Mouse (Mus musculus) embryonic facial prominence, embryonic 14.5 days (tissue): ENCODE results near the gene Ppp6r3. TPM values are rescaled to one million over a fixed set of nuclear protein-coding genes. Genes with fewer than 3 reads are reported as not detected.

Experiments used
- ATAC-seq: fragments of 200-750 bp; cut with Nextera tagmentation; 2 replicates; pipeline ENCODE4 v1.8.0; 2017; ENCODE audit warnings: low read depth, moderate number of reproducible peaks, moderate TSS enrichment
- DNase-seq: peaks from one replicate; pipeline ENCODE4 v3.0.0-alpha.2; 2015; ENCODE audit warnings: low spot score
- H3K27ac ChIP-seq: fragments of 300-500 bp; sonication (generic); replicated peaks from 2 replicates; pipeline ENCODE4 v1.5.1; 2014; ENCODE audit warnings: low read depth, mild to moderate bottlenecking, low read length, moderate library complexity
- H3K27me3 ChIP-seq: fragments of 300-500 bp; sonication (generic); replicated peaks from 2 replicates; pipeline ENCODE4 v1.6.1; 2014; ENCODE audit warnings: low read length; ENCODE audit not compliant: control insufficient read depth, insufficient read depth
- H3K36me3 ChIP-seq: fragments of 300-500 bp; sonication (generic); 2 replicates; pipeline ENCODE4 v1.6.1; 2014; ENCODE audit warnings: low read length, mixed read lengths; ENCODE audit not compliant: control insufficient read depth, insufficient read depth
- H3K4me1 ChIP-seq: fragments of 300-500 bp; sonication (generic); 2 replicates; pipeline ENCODE4 v1.6.1; 2014; ENCODE audit warnings: antibody characterized with exemption, low read length; ENCODE audit not compliant: control insufficient read depth, insufficient read depth
- H3K4me2 ChIP-seq: fragments of 300-500 bp; sonication (generic); 2 replicates; pipeline ENCODE4 v1.6.1; 2014; ENCODE audit warnings: low read depth, mild to moderate bottlenecking, low read length, moderate library complexity, mixed read lengths
- H3K4me3 ChIP-seq: fragments of 300-500 bp; sonication (generic); 2 replicates; pipeline ENCODE4 v1.5.1; 2014; ENCODE audit warnings: low read depth, mild to moderate bottlenecking, low read length
- H3K9ac ChIP-seq: fragments of 300-500 bp; sonication (generic); 2 replicates; pipeline ENCODE4 v1.6.1; 2014; ENCODE audit warnings: low read depth, mild to moderate bottlenecking, low read length, moderate library complexity, mixed read lengths
- H3K9me3 ChIP-seq: fragments of 300-500 bp; sonication (generic); 2 replicates; pipeline ENCODE4 v1.6.1; 2016; ENCODE audit warnings: low read length; ENCODE audit not compliant: control insufficient read depth
- WGBS: fragments of 180-500 bp; shearing (Covaris S2); extraction: QIAGEN DNeasy Blood & Tissue Kit; methylation state at CpG from one replicate; pipeline ENCODE4 v1.1.7; 2014; 5-methylcytosine and 5-hydroxymethylcytosine counted together
- polyA plus RNA-seq: library from polyadenylated mRNA; unstranded; fragments of >200 nt; fragmentation: Nextera tagmentation; extraction: Ambion mirVana; gene quantifications from 2 replicates; pipeline ENCODE4 v1.2.1, GENCODE M21; 2014

The Ppp6r3 gene
- polyA plus RNA-seq, 1 experiment from 2014 or later: 55.5 TPM

- H3K4me3 ChIP-seq: no peak overlapping the region
- H3K36me3 ChIP-seq: peaks cover 28% of the 10 kb centered on the region
- no peak overlapping the region for H3K4me2 ChIP-seq
- WGBS: 87% methylated on average over 4 of the region's 4 CpGs
- H3K27me3 ChIP-seq: no peaks in the 10 kb centered on the region
- DNase-seq (no peak), ATAC-seq (no peak)
- no peak overlapping the region for H3K27ac ChIP-seq
- H3K4me1 ChIP-seq: no peaks in the 10 kb centered on the region
- H3K9me3 ChIP-seq: no peaks in the 10 kb centered on the region
- no peak overlapping the region for H3K9ac ChIP-seq
These were observed 46.9 kb downstream of the Ppp6r3 start for GRCm38 (mm10) chr19:3528646-3529045.

GRCm38 (mm10) chr19:3527531-3527930 lies 48.0 kb downstream of the Ppp6r3 start:
- no peak overlapping the region for H3K9ac ChIP-seq
- 94% methylated on average over 4 of the region's 4 CpGs for WGBS

DNA sequence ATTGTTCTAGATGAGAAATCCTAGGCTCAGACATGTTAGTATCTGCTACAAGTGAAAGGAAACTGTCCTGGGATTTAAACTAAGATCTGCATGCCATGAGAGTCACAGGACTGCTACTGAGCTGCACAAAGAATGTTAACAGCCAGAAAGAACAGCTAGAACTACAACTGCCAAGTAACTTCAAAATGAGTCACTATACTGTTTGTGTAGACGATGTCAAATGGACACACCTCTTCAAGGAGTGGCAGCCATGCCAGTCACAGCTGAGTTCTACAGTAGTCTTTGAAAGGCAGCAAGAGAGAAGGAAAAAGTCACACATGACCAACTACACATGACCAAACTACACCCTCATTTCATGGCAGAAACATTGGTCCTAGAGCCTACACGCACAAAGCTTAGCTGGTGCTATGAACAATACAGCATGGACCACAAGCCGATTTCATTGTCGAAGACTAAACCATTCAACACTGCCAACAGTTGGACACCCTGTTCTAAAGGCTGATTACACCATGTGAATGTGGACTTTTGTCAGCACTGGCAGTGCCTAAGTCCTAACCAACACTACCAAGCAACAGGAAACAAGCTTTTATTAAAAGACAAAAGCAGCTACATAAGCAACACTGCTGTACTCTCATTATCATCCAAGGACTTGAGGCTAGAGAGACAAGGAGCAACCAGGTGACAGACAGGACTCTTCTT lies 55.9 kb downstream of the Ppp6r3 start:
- no peak for ATAC-seq

More at GRCm38 (mm10) chr19:3527531-3527930, 48.0 kb downstream of the Ppp6r3 start:
- no peak overlapping the region for H3K4me2 ChIP-seq
- no peak overlapping the region for H3K4me3 ChIP-seq
- H3K9me3 ChIP-seq: no peaks in the 10 kb centered on the region
- H3K4me1 ChIP-seq: no peaks in the 10 kb centered on the region
- ATAC-seq (no peak), DNase-seq (no peak)
- H3K36me3 ChIP-seq: peaks cover 33% of the 10 kb centered on the region
- no peak overlapping the region for H3K27ac ChIP-seq
- no peaks in the 10 kb centered on the region for H3K27me3 ChIP-seq

DNA sequence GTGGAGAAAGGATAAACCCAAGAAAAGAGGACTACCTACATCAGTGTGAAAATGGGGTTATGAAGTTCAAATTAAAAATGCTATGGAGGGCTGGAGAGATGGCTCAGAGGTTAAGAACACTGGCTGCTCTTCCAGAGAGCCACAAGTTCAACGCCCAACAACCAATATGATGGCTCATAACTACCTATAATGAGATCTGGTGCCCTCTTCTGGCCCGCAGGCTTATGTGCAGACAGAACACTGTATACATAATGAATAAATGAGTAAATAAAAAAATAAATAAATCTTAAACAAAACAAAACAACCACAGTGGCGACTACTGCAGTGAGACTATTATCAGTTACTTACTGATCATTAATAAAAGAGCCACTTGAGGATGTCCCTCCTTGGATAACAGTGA lies 78.3 kb downstream of the Ppp6r3 start:
- no peak for ATAC-seq
- H3K36me3 ChIP-seq: peaks cover 86% of the 10 kb centered on the region

More for the DNA sequence above, 55.9 kb downstream of the Ppp6r3 start:
- Histone ChIP-seq H3K4me2 (no peak overlapping the region), H3K27me3 (no peaks in the 10 kb centered on the region), H3K9me3 (no peaks in the 10 kb centered on the region), H3K4me3 (no peak overlapping the region), H3K9ac (no peak overlapping the region), H3K4me1 (no peaks in the 10 kb centered on the region), H3K27ac (no peak overlapping the region), H3K36me3 (peaks cover 76% of the 10 kb centered on the region)
- 95% methylated on average over 4 of the region's 4 CpGs for WGBS
- DNase-seq: no peak

GRCm38 (mm10) chr19:3489826-3490225 lies 85.7 kb downstream of the Ppp6r3 start:
- H3K9me3 ChIP-seq: no peaks in the 10 kb centered on the region
- 94% methylated on average over 4 of the region's 4 CpGs for WGBS
- peaks cover 95% of the 10 kb centered on the region for H3K36me3 ChIP-seq
- DNase-seq: no peak
- no peak overlapping the region for H3K4me3 ChIP-seq
- no peak for ATAC-seq
- H3K27me3 ChIP-seq: no peaks in the 10 kb centered on the region
- no peaks in the 10 kb centered on the region for H3K4me1 ChIP-seq
- H3K9ac ChIP-seq: no peak overlapping the region
- no peak overlapping the region for H3K4me2 ChIP-seq
- H3K27ac ChIP-seq: no peak overlapping the region

More for the DNA sequence above, 78.3 kb downstream of the Ppp6r3 start:
- Histone ChIP-seq H3K4me2 (no peak overlapping the region), H3K27ac (no peak overlapping the region), H3K9ac (no peak overlapping the region), H3K27me3 (no peaks in the 10 kb centered on the region), H3K9me3 (no peaks in the 10 kb centered on the region), H3K4me1 (no peaks in the 10 kb centered on the region), H3K4me3 (no peak overlapping the region)
- DNase-seq: no peak
- 94% methylated on average over 3 of the region's 3 CpGs for WGBS

DNA sequence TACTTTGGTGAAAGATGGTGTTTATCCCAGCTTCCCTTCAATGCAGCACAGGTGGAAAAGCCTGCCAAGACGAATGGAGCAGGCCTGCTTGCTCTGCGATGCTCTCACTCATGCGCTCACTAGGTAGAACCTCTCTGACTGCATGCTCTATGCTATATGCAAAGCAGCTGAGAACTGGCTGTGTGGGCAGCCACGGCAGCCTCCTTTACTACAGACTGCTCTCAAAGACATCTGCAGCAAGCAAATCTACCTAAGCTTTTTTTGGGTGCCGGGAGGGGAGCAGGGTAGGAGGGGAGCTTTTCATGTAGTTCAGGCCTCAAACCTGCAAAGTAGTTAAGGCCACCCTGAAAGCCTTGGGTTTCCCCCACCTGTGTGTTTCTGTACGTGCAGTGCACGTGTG lies 92.7 kb downstream of the Ppp6r3 start:
- H3K27me3 ChIP-seq: no peaks in the 10 kb centered on the region
- ATAC-seq (no peak), DNase-seq (no peak)
- peaks cover 87% of the 10 kb centered on the region for H3K36me3 ChIP-seq
- H3K9ac ChIP-seq: no peak overlapping the region
- WGBS: 93% methylated on average over 7 of the region's 7 CpGs
- no peaks in the 10 kb centered on the region for H3K4me1 ChIP-seq
- H3K27ac ChIP-seq: no peak overlapping the region
- no peak overlapping the region for H3K4me2 ChIP-seq
- H3K4me3 ChIP-seq: no peak overlapping the region
- H3K9me3 ChIP-seq: no peaks in the 10 kb centered on the region

GRCm38 (mm10) chr19:3480101-3480500 lies 95.4 kb downstream of the Ppp6r3 start:
- Histone ChIP-seq H3K27me3 (no peaks in the 10 kb centered on the region), H3K4me1 (no peaks in the 10 kb centered on the region), H3K36me3 (peaks cover 76% of the 10 kb centered on the region), H3K9me3 (no peaks in the 10 kb centered on the region), H3K4me3 (no peak overlapping the region), H3K9ac (no peak overlapping the region), H3K27ac (no peak overlapping the region), H3K4me2 (no peak overlapping the region)
- ATAC-seq: no peak
- no peak for DNase-seq
- WGBS: 93% methylated on average over 8 of the region's 8 CpGs

DNA sequence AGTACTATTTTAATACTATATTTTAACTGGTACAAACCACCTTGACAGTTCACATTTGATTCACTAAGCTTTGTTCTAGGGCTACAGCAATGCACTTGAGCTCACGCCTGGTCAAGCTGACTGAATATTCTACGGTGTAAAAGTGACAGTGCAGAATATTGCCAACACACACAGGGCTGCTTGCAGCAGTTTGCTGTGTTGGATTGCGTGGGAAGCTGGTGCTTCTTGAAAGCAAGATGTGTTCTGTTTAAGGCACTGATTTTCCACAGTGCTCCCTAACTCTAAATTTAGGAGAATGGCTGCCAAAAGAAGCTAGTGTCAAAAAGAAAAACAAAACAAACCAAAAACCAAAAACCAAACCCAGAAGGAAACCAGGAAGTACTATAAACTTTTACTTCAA lies 98.6 kb downstream of the Ppp6r3 start:
- no peak overlapping the region for H3K4me2 ChIP-seq
- H3K9ac ChIP-seq: no peak overlapping the region
- H3K9me3 ChIP-seq: no peaks in the 10 kb centered on the region
- no peaks in the 10 kb centered on the region for H3K27me3 ChIP-seq
- ATAC-seq: no peak
- no peak overlapping the region for H3K27ac ChIP-seq
- peaks cover 75% of the 10 kb centered on the region for H3K36me3 ChIP-seq
- H3K4me3 ChIP-seq: no peak overlapping the region
- no peak for DNase-seq
- no peaks in the 10 kb centered on the region for H3K4me1 ChIP-seq
- 97% methylated on average over 3 of the region's 3 CpGs for WGBS

DNA sequence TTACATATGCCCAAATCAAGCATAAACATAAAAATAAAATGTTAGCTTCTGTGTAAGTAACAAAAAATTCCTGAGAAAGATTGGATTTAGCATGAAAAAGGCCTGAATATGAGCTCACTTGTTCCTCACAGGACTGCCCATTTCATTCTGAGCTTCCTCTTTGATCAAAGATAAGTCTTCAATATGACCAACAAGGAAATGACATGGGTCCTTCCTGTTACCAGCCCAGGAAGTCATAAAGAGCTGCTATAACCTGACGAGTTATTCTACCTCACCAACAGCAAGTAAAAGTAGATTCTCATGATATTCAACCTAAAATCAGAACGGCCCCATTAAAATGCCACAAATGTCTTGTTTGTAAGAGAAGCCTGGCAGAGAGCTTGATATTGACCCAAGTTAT lies 104.3 kb downstream of the Ppp6r3 start:
- Histone ChIP-seq H3K4me1 (no peaks in the 10 kb centered on the region), H3K4me3 (no peak overlapping the region), H3K9me3 (no peaks in the 10 kb centered on the region), H3K27ac (no peak overlapping the region), H3K27me3 (no peaks in the 10 kb centered on the region), H3K9ac (no peak overlapping the region), H3K4me2 (no peak overlapping the region), H3K36me3 (peaks cover 86% of the 10 kb centered on the region)
- ATAC-seq (no peak), DNase-seq (no peak)
- WGBS: 94% methylated on average over 2 of the region's 2 CpGs
